Mouse (Mus musculus) MEL (cell line): ENCODE data around the gene Atg9b. TPM values are rescaled to one million over a fixed set of nuclear protein-coding genes. Genes with fewer than 3 reads are reported as not detected.

Experiments
- DNase-seq: peaks from one replicate; pipeline ENCODE4 v3.0.0; 2011; ENCODE audit warnings: low read depth, low spot score
- H3K27ac ChIP-seq: 2 replicates; pipeline ENCODE4 v1.5.1; 2012; ENCODE audit warnings: low read depth, mild to moderate bottlenecking, control low read depth, low read length, moderate library complexity; ENCODE audit not compliant: control insufficient read depth
- H3K27me3 ChIP-seq, 2 experiments: fragments of 150-350 bp in 1 of 2; sonication (generic) in 1 of 2; 2 replicates each; pipeline ENCODE4 v1.6.1; 2012; ENCODE audit warnings: low read length in 2 of 2, mild to moderate bottlenecking in 2 of 2, improper control_type of control experiment in 1 of 2, moderate library complexity in 1 of 2; ENCODE audit not compliant: insufficient read depth in 2 of 2, control insufficient read depth in 1 of 2
- H3K36me3 ChIP-seq, 2 experiments: 2 replicates each; pipeline ENCODE4 v1.6.1; 2012 to 2014; ENCODE audit warnings: low read length in 2 of 2, improper control_type of control experiment in 1 of 2, inconsistent platforms in 1 of 2, mild to moderate bottlenecking in 1 of 2; ENCODE audit not compliant: insufficient read depth in 2 of 2, control insufficient read depth in 1 of 2
- H3K4me1 ChIP-seq, 2 experiments: fragments of 150-350 bp in 1 of 2; sonication (generic) in 1 of 2; 2 replicates each; pipeline ENCODE4 v1.6.1; 2012; ENCODE audit warnings: low read length in 2 of 2, improper control_type of control experiment in 1 of 2, mild to moderate bottlenecking in 1 of 2; ENCODE audit not compliant: insufficient read depth in 2 of 2, control insufficient read depth in 1 of 2
- H3K4me3 ChIP-seq, 2 experiments: fragments of 150-350 bp in 1 of 2; sonication (generic) in 1 of 2; 2 replicates each; pipeline ENCODE4 v1.5.1; 2012; ENCODE audit warnings: low read depth in 2 of 2, low read length in 2 of 2, mild to moderate bottlenecking in 2 of 2, moderate library complexity in 2 of 2, control low read depth in 1 of 2, improper control_type of control experiment in 1 of 2; ENCODE audit not compliant: control insufficient read depth in 1 of 2, insufficient read depth in 1 of 2
- H3K79me2 ChIP-seq: 2 replicates; pipeline ENCODE4 v1.6.1; 2012; ENCODE audit warnings: mild to moderate bottlenecking, low read length, moderate library complexity; ENCODE audit not compliant: control insufficient read depth, poor library complexity, insufficient read depth
- H3K9ac ChIP-seq: 2 replicates; pipeline ENCODE4 v1.6.1; 2012; ENCODE audit warnings: low read depth, mild to moderate bottlenecking, control low read depth, low read length, moderate library complexity; ENCODE audit not compliant: control insufficient read depth, poor library complexity, severe bottlenecking
- H3K9me3 ChIP-seq: fragments of 150-350 bp; sonication (generic); replicated peaks from 2 replicates; pipeline ENCODE4 v1.6.1; 2012; ENCODE audit warnings: mild to moderate bottlenecking, low read length, improper control_type of control experiment, moderate library complexity; ENCODE audit not compliant: insufficient read depth
- CHD1 ChIP-seq: IDR thresholded peaks from 2 replicates; pipeline ENCODE4 v1.6.1; 2012; ENCODE audit warnings: low read depth, mild to moderate bottlenecking, inconsistent platforms, low read length, improper control_type of control experiment
- E2F4 ChIP-seq: IDR thresholded peaks from 2 replicates; pipeline ENCODE4 v1.6.1; 2011; ENCODE audit warnings: low read depth, low read length, improper control_type of control experiment, borderline replicate concordance
- EP300 ChIP-seq, 2 experiments: IDR thresholded peaks; 2 replicates each; pipeline ENCODE4 v1.6.1; 2011; ENCODE audit warnings: improper control_type of control experiment in 2 of 2, low read length in 2 of 2, low read depth in 1 of 2, mild to moderate bottlenecking in 1 of 2
- GATA1 ChIP-seq: IDR thresholded peaks from 2 replicates; pipeline ENCODE4 v1.6.1; 2011; ENCODE audit warnings: low read depth, low read length, improper control_type of control experiment
- MAFK ChIP-seq: IDR thresholded peaks from 2 replicates; pipeline ENCODE4 v1.6.1; 2011; ENCODE audit warnings: low read depth, mild to moderate bottlenecking, low read length, improper control_type of control experiment, borderline replicate concordance
- MEF2A ChIP-seq: IDR thresholded peaks from 2 replicates; pipeline ENCODE4 v1.6.1; 2014; ENCODE audit warnings: low read depth, mild to moderate bottlenecking, inconsistent platforms, low read length, improper control_type of control experiment; ENCODE audit not compliant: poor library complexity, insufficient replicate concordance, severe bottlenecking; ENCODE audit errors: extremely low read depth
- MXI1 ChIP-seq: IDR thresholded peaks from 2 replicates; pipeline ENCODE4 v1.6.1; 2011; ENCODE audit warnings: mild to moderate bottlenecking, low read depth, low read length, improper control_type of control experiment
- MYB ChIP-seq: IDR thresholded peaks from 2 replicates; pipeline ENCODE4 v1.6.1; 2011; ENCODE audit warnings: mild to moderate bottlenecking, low read depth, low read length, improper control_type of control experiment
- NELFE ChIP-seq: IDR thresholded peaks from 2 replicates; pipeline ENCODE4 v1.6.1; 2011; ENCODE audit warnings: low read depth, low read length, improper control_type of control experiment
- POLR2AphosphoS2 ChIP-seq: IDR thresholded peaks from 2 replicates; pipeline ENCODE4 v1.6.1; 2011; ENCODE audit warnings: low read length, improper control_type of control experiment
- RCOR1 ChIP-seq: IDR thresholded peaks from 2 replicates; pipeline ENCODE4 v1.6.1; 2012; ENCODE audit warnings: low read depth, mild to moderate bottlenecking, inconsistent platforms, low read length, improper control_type of control experiment
- TAL1 ChIP-seq: IDR thresholded peaks from 2 replicates; pipeline ENCODE4 v1.6.1; 2012; ENCODE audit warnings: mild to moderate bottlenecking, inconsistent platforms, low read length, moderate library complexity, mixed read lengths
- polyA plus RNA-seq, 2 experiments: library from polyadenylated mRNA; stranded (reverse) in 1 of 2; unstranded in 1 of 2; fragments of >175 nt in 1 of 2; fragments of >200 nt in 1 of 2; gene quantifications; 2 replicates each; pipeline versions ENCODE4 v1.2.1 to v1.2.4; 2012; ENCODE audit warnings: low replicate concordance in 2 of 2, low read depth in 1 of 2; ENCODE audit not compliant: insufficient read length in 2 of 2, insufficient read depth in 1 of 2, missing spikeins in 1 of 2
- total RNA-seq: library from RNA; depleted of rRNA; stranded (reverse); fragments of 300-350 nt; gene quantifications from 2 replicates; pipeline ENCODE4 v1.2.3, GENCODE M21; 2012

Atg9b gene
- total and polyA plus RNA-seq, 3 experiments = 41.2 to 41.5 TPM; not detected in 1

- TF ChIP-seq NELFE = peak; percentile 78
- no peak; the same call in 1 of the 2 replicates for TF ChIP-seq POLR2AphosphoS2
- no peak for TF ChIP-seq MYB
- no peak for TF ChIP-seq MEF2A
Measured at GRCm38 (mm10) chr5:24387264-24388241, 4.4 kb downstream of the Atg9b start (continued).

GRCm38 (mm10) chr5:24385887-24386550, 5.9 kb downstream of the Atg9b start:
- Histone ChIP-seq H3K4me3 (no peak overlapping the region; a peak in 1 of 4 replicates), H3K9me3 (no peaks in the 10 kb centered on the region), H3K79me2 (peaks cover 29% of the 10 kb centered on the region), H3K27me3 (no peaks in the 10 kb centered on the region), H3K36me3 (peaks cover 0 to 38% of the 10 kb centered on the region in 2 experiments; a peak in 2 of 4 replicates), H3K27ac (no peak overlapping the region), H3K9ac (peak overlapping the region; percentile 77), H3K4me1 (peaks cover 18 to 60% of the 10 kb centered on the region in 2 experiments)
- DNase-seq = no peak
- no peak for TF ChIP-seq RCOR1

- peaks cover 0 to 44% of the 10 kb centered on the region in 2 experiments; a peak in 2 of 4 replicates for H3K36me3 ChIP-seq
- no peaks in the 10 kb centered on the region for H3K27me3 ChIP-seq
- no peak overlapping the region for H3K9ac ChIP-seq
- peaks cover 29% of the 10 kb centered on the region for H3K79me2 ChIP-seq
- H3K27ac ChIP-seq = no peak overlapping the region
- H3K9me3 ChIP-seq = no peaks in the 10 kb centered on the region
- peaks cover 19 to 66% of the 10 kb centered on the region in 2 experiments for H3K4me1 ChIP-seq
- no peak overlapping the region for H3K4me3 ChIP-seq
- no peak for TF ChIP-seq MAFK
- TF ChIP-seq TAL1 = no peak
- no peak for TF ChIP-seq GATA1
- TF ChIP-seq MXI1 = no peak
- no peak for TF ChIP-seq EP300 (IDR thresholded peaks at IDR 0.05; ENCODE audit: low read depth in 1 of 2, low read length in 2 of 2)
- no peak for TF ChIP-seq E2F4
- TF ChIP-seq CHD1 = no peak
- DNase-seq = no peak
Measured at GRCm38 (mm10) chr5:24385374-24385773, 6.6 kb downstream of the Atg9b start.
